Mouse (Mus musculus): Measurements from ENCODE around the gene Ttc16.

Ttc16 gene

DNA sequence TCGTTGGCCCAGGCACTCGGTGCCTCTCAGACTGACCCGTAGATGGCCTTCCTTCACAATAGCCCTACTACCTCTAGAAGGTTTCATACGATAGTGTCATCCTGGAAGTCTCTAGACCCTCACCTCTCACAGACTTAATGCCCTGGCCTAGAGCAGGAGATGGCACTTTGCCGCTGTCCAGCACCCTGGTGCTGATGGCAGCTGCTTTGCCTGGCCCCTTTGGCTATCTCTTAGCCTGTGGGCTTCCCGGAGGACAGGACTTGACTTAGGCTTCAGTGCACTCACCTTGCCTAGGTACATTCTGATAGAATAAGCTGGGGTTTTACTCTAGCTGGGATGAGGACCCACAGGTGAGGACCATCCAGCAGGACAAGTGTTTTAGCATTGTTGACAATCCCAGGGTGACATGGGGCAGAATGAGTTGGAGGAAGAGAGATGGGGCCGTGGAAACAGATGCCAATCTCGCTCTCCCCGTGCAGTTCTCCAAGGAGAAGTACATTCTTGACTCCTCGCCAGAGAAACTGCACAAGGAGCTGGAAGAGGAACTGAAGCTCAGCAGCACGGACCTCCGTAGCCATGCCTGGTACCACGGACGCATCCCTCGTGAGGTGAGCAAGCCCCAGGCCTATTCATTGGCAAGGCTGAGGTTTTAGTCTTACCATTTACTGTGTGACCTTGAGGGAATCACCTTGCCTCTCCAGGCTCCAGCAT is 31.0 kb downstream of the Ttc16 start:
- DNase-seq (ENCODE audit: low spot score): no peak

DNA sequence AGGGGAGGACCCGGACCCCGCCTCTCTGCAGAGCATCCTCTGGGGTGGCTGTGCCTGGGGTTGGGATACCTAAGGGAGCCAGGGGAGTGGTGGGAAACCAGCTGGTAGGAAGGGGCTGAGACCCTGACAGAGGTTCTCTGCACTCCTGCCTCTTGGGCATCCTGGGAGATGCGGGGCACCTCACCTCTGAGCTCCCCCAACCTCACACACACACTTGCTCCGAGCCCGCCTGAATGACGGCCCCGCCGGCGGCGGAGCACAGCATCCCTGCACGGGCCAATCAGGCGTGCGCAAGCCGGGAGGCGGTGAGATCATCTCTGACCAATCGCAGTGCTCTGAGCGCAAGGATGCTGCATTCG is 33.3 kb downstream of the Ttc16 start:
- DNase-seq (ENCODE audit: low spot score): no peak

DNA sequence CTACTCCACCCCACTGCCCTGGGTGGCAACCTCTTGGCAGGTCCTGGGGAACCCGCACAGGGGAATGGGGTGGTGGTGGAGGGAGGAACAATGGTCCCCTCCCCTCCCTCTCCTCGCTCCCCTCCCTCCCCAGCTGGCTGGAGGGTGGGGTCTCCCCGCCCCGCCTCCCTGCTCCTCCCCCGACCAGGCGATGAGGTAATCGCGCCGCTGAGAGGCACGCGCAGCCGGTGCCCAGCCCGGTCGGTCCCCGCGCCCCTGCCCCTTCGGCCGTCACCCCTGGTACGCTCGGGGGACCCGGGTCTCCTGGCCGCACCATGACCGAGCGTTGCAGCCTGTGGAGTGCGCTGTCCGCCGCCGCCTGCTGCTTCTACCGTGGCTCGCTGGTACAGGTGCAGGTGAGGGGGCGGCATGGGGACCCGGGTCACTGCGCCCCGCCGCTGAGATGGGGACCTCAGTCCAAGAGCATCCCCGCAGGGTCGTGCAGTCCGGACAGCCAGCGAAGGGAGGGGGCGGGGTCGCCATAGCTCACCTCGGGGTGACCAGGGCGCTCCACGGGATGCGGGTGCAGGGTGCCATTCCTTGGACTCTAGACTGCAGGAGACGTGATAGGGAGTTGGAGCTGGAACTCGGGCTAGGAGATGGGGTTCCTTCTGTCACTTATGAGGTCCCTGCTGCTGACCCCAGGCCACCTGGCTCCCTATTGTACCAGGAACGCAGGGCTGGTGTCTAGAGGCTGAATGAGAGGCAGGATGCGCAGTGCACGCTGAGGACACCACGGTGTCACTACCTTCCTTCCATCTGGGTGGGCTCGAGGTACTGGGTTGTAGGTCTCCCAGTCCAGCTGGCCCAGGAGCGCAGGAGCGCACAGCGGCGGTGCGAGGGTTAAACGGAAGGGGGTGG is 33.9 kb downstream of the Ttc16 start:
- DNase-seq (ENCODE audit: low spot score): no peak

DNA sequence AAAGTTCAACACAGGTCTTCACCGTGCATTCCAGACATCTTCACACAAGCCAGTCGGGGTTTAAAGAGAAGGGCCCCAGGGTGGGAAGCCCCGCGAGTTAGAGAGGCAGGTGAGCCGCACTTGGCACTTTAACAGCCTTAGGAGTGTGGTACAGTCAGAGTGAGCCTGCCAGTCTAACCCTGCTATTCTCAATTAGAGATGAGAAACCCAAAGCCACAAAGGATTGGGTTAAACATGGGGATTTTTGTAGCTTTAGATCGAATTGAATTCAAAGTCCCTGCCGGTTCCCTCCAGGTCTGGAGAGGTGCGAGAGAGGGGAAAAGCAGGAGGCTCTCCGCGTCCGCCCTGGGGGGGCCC is 34.5 kb downstream of the Ttc16 start, which contains the start of gene 6330409D20Rik:
Gene 6330409D20Rik (minus strand): TSS at position 101 of the 357 bp plus-strand sequence.
- DNase-seq (ENCODE audit: low spot score): no peak

DNA sequence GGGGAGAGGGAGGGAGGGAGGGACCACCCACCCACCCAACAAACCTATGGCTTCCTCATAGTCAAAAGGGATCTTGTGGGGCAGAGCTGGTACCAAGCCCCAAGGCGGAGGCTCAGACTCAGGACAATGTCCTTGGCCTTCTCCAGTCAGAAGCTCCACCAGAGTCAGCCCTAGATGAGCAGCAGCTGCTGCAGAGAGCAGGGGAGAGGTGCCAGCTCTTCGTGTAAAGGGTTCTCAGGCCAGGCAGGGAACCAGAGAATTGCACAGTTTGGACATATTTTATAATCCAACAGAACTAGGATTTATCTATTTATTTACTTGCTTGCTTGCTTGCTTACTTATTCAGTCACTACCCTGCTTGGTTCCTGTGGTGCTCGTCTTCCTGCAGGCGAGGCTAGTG is 36.1 kb downstream of the Ttc16 start:
- DNase-seq (ENCODE audit: low spot score): no peak

DNA sequence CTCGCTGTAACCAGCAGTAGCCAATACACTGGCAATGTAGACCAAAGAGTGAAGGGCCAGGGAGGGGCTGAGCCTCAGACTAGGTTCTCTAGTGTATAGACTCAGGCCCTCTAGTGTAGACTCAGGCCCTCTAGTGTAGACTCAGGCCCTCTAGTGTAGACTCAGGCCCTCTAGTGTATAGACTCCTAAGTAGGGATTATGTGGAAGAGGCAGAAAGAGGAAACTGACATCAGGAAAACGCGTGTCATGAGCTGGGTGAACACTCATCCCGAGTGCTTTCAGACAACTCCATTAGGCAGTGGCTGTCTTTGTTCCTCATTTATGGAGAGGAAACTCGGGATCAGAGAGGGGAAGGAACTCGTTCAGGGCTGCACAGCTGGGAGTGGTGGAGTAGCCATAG is 38.4 kb downstream of the Ttc16 start:
- DNase-seq (ENCODE audit: low spot score): no peak

DNA sequence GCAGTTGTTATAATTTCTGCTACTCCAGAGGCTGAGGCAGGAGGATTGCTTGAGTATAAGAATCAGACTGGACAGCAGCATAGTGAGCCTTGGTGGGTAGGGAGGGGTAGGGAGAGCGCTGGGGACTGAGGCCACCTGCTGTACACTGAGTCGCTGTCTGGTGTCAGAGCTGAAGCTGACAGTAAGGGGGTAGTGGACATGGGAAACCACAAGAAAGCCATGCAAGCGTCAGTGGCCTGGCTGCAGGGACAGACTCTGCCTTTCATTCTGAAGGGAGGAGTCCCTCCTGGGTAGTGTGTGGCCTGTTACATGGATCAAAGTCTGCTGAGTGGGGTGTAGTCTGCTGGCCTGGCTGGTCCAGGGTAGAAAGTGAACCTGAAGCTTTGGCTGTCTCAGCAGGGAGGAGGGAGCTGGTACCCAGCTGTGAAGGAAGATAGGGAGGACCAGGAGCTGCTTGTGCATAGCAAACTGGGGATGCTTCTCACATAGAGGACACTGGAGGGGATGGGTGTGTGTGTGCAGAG is 39.1 kb downstream of the Ttc16 start:
- no peak for DNase-seq (ENCODE audit: low spot score)

DNA sequence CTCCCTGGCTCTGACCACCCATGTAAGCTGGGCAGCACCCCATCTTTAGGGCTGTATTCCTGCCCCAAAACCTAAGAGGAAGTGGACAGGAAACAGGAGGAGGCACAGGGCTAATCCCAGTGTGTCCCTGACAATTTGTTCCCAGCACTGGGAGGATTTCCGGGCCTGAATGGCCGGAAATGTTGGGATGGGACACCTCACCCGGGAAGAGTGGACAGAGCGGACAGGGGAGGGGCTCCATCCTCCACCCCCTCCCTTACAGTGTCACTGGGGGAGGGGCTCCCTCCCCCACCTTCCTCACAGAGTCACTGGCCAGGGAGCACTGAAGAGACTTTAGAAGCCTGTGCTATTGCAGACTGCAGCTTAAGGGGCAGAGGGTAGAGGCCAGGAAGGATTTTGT is 40.5 kb downstream of the Ttc16 start:
- no peak for DNase-seq (ENCODE audit: low spot score)

DNA sequence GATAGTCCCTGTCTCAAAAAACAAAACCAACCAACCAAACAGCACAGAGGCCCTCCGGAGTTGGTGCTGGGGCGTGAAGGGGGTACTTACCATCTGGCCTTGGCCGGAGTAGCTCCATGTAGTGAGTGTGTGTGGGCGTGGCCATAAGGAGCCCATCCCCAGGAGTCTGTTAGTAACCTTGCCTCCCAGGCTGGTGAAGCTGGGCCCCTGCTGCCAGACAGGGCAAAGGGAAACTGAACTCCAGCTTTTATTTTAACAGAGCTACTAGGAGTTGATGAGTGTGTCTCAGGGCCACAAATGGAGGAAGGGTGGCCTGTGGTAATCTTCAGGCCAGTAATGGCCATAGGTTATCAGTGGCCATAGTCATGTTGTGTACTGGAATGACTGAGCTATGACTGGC is 41.0 kb downstream of the Ttc16 start:
- no peak for DNase-seq (ENCODE audit: low spot score)

DNA sequence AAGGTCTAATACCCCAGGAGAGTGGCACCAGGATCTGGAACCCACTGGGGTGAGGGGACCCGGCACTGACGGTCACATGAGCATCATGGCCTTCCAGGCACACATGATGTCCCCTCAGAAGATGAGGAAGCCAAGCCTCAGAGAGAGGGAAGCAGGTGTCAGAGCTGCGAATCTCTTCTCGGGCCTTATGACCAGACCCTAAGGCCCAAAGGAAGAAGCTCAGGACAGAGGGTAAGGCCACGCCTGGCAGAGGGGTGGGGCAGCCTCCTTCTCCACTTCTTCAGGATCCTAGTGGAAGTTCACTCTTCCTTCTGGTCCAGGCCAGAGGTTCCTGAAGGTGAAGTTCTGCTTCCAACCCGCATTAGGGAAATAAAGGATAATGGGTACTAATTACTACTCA is 42.7 kb downstream of the Ttc16 start:
- no peak for DNase-seq (ENCODE audit: low spot score)

DNA sequence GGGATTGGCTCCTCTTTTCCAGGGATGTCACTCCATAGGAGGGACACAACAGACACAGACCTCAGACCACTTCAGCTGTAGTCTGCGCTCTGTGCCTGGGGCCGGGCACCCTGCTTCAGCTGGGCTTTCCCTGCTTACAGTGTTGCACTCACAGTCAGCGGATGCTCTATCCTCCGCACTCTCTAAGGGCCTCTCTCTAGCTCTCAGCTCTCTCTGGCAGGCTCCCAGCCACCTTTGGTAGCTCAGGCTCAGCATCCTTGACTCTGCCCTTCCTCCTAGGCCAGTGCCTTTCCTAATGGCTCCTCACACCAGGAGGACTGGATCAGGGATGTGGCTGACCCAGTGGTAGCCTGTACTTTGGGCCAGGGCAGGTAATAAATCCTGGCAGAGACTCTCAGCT is 43.5 kb downstream of the Ttc16 start:
- DNase-seq (ENCODE audit: low spot score): no peak

DNA sequence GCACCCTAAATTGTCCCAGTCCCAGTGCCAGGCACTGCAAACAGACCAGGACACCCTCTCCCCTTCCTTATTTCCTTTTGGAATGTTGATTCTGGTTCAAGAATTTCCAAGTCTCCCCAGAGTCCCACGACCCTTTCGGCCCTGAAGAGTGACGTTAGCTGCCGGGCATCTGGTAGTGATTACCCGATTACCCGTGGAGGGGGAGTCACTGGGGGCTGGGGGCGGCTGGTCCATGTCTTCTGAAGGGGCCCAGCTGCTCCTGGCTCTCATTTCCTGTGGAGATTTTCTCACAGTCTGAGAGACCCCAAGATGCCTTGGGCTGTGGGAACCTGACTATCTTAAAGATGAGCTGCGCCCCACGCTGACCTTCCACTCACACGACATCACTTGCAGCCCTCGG is 44.6 kb downstream of the Ttc16 start:
- DNase-seq (ENCODE audit: low spot score): no peak

DNA sequence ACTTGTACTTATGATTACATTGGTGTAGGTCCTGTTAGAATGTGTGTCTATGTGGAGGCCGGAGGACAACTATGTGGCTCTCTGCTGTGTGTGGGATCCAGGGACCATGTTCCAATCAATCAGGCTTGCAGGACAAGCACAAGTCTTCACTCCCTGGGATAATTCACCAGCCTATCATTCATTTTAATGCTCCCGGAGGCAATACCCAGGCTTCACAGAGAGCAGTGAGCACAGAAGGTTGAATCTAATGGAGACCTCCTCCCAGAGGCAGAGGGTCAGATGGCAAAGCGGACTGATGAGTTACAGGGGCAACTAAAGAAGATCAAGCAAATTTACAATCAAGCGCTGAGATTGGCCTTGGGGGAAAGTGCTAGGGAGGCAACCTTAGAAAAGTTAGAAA is 45.9 kb downstream of the Ttc16 start:
- no peak for DNase-seq (ENCODE audit: low spot score)

DNA sequence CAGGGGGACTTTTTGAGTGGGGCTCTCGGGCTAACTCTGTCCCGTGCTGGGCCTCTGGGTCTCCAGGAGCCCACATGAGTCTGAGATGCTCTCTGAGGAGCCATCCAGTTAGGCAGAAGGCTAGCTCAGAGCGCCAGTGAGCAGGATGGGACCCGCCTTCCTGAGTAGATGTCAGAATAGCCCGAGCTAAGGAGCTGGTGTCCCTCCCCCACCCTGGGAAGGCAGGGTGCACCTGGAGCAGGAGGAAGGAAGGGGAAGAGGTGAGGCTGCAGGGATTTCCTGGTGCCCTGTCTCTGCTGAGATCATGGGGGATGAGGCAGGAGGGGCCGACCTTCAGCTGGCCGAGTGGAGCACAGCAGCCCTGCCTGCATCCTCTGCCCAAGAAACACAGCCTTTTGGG is 47.0 kb downstream of the Ttc16 start:
- DNase-seq (ENCODE audit: low spot score): no peak

DNA sequence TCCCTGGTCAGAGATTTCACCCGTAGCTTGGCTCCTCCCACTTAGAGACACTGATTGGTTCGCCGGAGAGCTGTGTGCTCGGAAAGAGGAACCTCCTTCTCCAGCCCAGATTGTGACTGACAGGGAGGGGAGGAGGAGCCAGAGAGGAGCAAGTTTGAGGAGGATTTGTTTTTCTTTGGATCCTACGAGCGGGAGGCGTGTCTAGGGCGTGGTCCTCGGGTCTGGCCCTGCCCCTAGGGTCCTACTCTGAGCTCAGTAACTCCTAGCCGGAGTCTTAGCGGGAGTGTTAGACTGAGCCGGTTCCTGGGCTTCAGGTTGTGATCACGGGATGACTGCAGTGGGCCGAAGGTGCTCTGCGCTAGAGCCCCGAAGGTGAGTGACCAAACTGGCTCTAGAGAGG is 48.0 kb downstream of the Ttc16 start:
- peak; percentile 72 for DNase-seq (ENCODE audit: low spot score)

DNA sequence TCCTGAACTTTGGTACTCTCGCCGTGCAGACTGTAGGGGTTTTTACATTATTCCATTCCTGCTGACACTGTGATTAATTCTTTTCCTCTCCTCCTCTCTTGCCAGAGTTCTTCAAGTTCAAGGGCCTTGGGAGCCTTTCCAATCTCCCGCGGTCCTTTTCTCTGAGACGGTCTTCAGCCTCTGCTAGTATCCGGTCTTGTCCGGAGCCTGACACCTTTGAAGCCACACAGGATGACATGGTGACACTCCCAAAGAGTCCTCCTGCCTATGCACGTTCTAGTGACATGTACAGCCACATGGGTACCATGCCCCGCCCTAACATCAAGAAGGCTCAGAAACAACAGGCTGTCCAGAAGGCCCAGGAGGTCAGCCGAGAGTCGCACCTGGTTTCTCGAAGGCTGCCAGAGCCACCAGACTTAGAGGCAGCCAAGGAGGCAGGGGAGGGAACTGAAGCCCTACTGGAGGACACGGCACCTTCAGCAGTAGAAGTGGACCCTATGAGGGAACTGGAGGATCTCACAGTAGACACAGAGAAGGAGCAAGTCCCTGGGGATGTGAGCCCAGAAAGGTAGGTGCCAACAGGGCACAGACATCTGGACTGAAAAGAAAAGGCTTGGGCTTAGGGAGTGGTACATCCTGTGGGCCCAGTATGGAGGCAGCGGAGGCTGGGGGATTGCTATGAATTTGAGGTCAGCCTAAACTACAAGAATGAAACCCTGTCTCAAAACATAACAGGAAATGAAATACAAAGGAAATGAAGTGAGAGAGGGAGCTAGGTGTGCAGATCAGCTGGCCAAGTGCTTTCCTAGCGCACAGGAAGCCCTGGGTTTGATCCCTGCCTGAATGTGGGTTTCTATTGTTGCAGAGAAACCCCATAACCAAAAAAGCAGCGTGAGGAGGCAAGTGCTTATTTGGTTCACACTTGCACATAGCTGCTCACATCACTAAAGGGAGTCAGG is 50.3 kb downstream of the Ttc16 start:
- DNase-seq (ENCODE audit: low spot score): peak; percentile 87

DNA sequence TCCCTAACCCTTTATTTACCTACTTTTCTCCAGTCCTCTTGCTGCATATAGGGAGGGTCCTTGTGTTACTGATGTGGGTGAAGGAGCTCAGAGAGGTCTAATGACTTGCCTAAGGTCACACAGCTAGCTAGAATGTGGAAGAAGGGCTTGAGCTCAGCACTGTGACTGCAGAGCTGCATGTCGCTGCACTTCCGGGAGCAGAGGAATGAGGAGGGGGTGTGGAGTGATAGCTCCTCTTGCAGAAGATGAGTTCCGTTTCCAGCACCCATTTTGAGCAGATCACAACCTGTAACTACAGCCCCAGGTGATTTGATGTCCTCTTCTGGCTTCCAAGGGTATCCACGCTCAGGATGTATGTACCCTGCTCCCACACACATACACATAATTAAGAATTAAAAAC is 51.3 kb downstream of the Ttc16 start:
- no peak for DNase-seq (ENCODE audit: low spot score)

DNA sequence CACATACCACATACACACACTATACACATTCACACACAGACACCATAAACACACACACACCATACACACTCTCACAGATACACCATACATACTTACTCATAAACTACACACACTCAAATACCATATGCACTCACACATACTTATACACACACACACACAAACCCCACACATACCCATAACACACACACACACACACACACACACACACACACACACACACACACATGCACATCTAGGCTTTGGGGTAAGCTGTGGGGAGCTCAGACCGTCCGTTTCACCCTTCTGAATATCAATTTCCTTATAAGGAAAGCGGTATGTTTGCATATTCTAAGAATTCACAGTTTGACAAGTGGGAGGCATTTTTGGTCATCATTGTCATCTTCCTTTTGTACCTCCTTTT is 52.9 kb downstream of the Ttc16 start:
- no peak for DNase-seq (ENCODE audit: low spot score)

DNA sequence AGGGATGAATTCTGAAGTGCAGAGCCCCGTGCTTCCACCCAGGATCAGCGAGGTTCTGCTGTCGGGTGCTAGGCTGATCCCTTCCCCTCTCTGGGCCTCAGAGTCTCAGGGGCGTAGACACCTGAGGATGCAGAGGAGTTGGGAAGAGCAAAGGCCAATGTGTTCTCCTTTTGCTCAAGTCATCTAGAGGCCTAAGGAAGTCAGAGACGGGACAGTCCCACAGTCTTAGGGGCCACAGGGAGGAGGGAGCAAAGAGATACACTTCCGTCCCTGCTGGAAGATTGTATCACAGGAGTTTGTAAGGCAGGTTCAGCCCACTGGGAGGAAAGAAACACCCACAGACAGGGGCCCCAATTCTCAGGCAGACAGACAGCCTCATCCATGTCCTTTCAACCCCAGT is 53.4 kb downstream of the Ttc16 start:
- DNase-seq (ENCODE audit: low spot score): peak; percentile 37

DNA sequence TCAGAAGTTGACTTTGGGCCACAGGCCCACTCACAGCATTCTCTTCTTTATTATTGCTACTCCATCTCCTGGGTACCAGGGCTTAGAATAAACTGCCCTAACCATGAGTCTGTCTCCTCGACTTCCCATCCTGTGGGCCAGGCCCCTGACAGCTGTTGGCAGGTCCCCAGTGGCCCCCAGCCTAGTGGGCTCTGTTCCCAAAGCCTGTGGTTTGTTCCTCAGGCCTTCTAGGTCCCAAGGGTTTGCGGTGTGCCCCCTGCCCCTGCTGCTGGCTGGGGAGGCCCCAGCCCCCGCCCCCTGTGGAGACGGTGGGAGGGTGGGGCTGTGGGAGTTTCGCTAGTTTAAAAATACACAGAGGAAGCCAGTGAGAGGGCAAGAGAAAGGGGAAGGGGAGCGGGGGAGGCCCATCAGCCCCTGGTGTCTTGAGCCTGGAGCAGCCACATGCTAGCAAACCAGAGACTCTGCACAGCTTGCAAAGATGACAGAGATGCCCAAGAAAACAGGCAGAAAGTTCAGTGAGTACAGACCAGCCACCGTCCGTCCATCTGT is 54.7 kb downstream of the Ttc16 start, which contains the start of gene Sh2d3c:
Gene Sh2d3c (plus strand): TSS at position 375 of the 549 bp plus-strand sequence.
- no peak for DNase-seq (ENCODE audit: low spot score)

DNA sequence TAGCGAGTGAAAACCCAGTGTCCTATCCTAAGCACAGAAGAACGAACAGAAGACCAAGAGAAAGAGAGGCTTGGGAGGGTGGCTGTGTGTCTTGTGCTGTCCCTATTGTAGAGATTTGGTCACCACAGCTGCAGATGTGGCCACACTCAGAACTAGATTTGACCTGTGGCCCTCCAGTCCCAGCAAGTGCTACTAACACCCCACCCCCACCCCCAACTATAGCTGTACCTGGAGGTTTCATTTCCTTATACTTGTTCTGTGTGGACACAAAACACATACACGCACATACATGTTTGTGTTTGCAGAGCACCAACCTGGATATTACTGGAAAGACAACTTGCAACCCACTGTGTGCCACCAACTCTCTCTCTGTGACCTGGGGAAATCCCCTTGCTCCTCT is 55.4 kb downstream of the Ttc16 start:
- no peak for DNase-seq (ENCODE audit: low spot score)

DNA sequence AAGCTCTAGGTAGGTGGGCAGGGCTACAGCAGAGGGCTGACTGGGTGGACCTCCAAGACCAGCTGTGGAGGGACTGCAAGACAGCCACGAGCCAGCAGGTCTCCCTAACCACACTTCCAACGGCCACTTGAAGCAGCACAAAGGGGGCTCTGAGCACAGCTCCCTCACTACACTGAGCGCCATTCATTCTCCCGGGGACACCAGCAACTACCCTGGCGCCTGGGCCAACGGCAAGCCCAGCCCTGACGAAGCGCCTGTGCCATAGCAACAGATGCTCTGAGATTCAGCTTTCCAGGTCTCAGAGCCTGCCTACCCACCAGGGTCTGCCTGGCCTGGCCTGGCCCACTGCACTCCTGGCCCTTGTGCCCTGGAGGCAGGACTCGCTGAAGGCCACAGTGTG is 56.7 kb downstream of the Ttc16 start:
- no peak for DNase-seq (ENCODE audit: low spot score)
